Mouse (Mus musculus) C2C12 (cell line): ENCODE data around the gene Pou6f1.
"Not testable (repeated sequence)": the region's sequence is repeated elsewhere in the genome, so short reads cannot be mapped to it uniquely, and the experiment has no call there.

Source experiments
- CTCF ChIP-seq: IDR thresholded peaks from one replicate; pipeline ENCODE4 v1.5.1; 2011; ENCODE audit not compliant: control insufficient read depth, insufficient read depth, insufficient read length
- MAX ChIP-seq: IDR thresholded peaks from one replicate; pipeline ENCODE4 v1.6.1; 2011; ENCODE audit warnings: mild to moderate bottlenecking, control low read depth
- MYOG ChIP-seq: IDR thresholded peaks from one replicate; pipeline ENCODE4 v1.6.1; 2011; ENCODE audit not compliant: control insufficient read depth, insufficient read length; ENCODE audit errors: extremely low read depth

GRCm38 (mm10) chr15:100542876-100543650 lies 56.7 kb downstream of the Pou6f1 start:
- TF ChIP-seq CTCF, MAX, MYOG: not testable (repeated sequence)
